Mouse (Mus musculus) cerebellum, adult 2 months (tissue): Measurements from ENCODE around the gene Gm35549. TPM values are rescaled to one million over a fixed set of nuclear protein-coding genes. Genes with fewer than 3 reads are reported as not detected.

Experiments used
- DNase-seq, 2 experiments: peaks; one replicate each; pipeline ENCODE4 v3.0.0; 2021
- H3K27ac ChIP-seq: fragments of 200-500 bp; 2 replicates; pipeline ENCODE4 v1.5.1; 2012; ENCODE audit warnings: low read length, control low read depth, inconsistent platforms; ENCODE audit not compliant: insufficient read depth
- H3K27me3 ChIP-seq: fragments of 200-500 bp; 2 replicates; pipeline ENCODE4 v1.6.1; 2012; ENCODE audit warnings: inconsistent platforms, mild to moderate bottlenecking, low read length, moderate library complexity; ENCODE audit not compliant: control insufficient read depth, insufficient read depth
- H3K4me1 ChIP-seq: fragments of 200-500 bp; 2 replicates; pipeline ENCODE4 v1.6.1; 2011; ENCODE audit warnings: low read length; ENCODE audit not compliant: control insufficient read depth, insufficient read depth
- H3K4me3 ChIP-seq: fragments of 200-500 bp; replicated peaks from 2 replicates; pipeline ENCODE3; 2011; ENCODE audit warnings: mild to moderate bottlenecking, low read depth, low read length, control low read depth; ENCODE audit not compliant: insufficient read depth
- CTCF ChIP-seq: fragments of 200-500 bp; IDR thresholded peaks from 2 replicates; pipeline ENCODE4 v1.5.1; 2011; ENCODE audit warnings: low read depth, mild to moderate bottlenecking, control low read depth, low read length, moderate library complexity, borderline replicate concordance; ENCODE audit not compliant: insufficient read depth
- POLR2A ChIP-seq: fragments of 200-500 bp; IDR thresholded peaks from 2 replicates; pipeline ENCODE4 v1.6.1; 2011; ENCODE audit warnings: low read length, control low read depth, borderline replicate concordance; ENCODE audit not compliant: insufficient read depth
- WGBS: fragments of 180-500 bp; shearing (Covaris S2); methylation state at CpG from one replicate; pipeline ENCODE4 v1.1.7; 2018; 5-methylcytosine and 5-hydroxymethylcytosine counted together
- polyA plus RNA-seq: library from polyadenylated mRNA; depleted of rRNA; stranded (reverse); fragments of >200 nt; gene quantifications from 2 replicates; pipeline ENCODE4 v1.2.3, GENCODE M21; 2012

Gm35549 gene
- polyA plus RNA-seq, 1 experiment, result not detected

DNA sequence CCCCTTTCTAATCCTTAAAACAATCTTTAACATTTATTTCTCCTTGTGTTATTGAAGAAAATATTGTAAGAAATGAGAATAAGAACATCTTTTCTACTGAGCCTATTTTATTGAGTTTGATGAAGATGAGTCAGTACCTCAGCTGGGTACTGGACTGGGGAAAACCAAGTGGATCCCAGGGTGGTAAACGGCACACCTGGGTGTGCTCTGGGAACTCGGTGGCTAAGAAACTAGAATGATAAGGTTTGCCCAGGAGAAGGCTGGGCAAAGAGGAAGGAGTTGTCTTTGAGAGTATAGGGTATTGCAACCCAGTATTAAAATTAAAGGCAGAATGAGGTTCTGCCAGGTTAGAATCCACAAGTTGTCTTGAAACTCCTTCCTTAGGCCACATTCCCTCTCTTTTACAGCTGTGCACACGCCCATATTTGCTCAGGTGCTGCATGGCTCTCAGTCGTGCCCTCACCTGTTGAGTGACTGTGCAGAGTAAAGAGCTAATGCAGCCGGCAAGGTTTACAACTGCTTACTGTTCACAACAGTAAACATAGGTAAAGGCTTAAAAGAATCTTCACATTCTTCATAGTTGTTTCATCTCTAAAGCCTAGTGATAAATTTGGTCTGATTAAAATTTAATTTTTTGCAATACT lies 20.3 kb downstream of the Gm35549 start:
- Histone ChIP-seq H3K4me3 (no peak overlapping the region), H3K27me3 (no peaks in the 10 kb centered on the region), H3K27ac (no peak overlapping the region), H3K4me1 (no peaks in the 10 kb centered on the region)
- DNase-seq, result no peak
- TF ChIP-seq CTCF, result no peak
- no peak for TF ChIP-seq POLR2A
- WGBS, result 85% methylated on average over 5 of the region's 5 CpGs

DNA sequence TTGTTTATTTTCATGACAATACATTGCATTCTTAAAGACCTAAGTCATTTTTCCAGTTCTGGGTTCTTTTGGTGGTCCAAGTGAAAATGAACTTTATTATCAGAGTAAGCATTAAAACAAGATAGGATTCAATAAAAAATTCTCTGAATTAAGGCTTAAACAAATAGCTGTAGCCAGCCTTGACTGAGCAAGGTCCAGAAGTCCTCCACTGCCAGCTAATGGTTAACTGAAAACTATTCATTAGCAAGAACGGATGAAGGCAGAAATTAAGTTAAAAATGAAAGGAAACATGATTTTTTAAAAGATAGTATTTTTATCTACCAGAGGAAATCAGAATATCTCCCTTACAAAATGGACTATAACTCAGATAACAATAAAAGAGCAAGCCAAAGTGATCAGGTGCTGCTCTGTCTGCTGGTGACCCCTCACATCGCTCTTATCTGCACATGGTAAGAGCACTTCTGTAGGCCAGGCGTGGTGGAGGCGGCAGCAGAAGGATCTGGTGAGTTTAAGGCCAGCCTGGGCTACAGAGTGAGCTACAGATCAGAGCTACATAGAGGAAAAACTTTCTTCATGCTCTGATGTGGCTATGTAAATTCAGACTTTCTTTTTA lies 28.5 kb downstream of the Gm35549 start:
- Histone ChIP-seq H3K4me1 (no peaks in the 10 kb centered on the region), H3K4me3 (no peak overlapping the region), H3K27ac (no peak overlapping the region), H3K27me3 (no peaks in the 10 kb centered on the region)
- WGBS, result 91% methylated on average over 4 of the region's 4 CpGs
- TF ChIP-seq POLR2A (no peak), CTCF (no peak)
- no peak for DNase-seq

DNA sequence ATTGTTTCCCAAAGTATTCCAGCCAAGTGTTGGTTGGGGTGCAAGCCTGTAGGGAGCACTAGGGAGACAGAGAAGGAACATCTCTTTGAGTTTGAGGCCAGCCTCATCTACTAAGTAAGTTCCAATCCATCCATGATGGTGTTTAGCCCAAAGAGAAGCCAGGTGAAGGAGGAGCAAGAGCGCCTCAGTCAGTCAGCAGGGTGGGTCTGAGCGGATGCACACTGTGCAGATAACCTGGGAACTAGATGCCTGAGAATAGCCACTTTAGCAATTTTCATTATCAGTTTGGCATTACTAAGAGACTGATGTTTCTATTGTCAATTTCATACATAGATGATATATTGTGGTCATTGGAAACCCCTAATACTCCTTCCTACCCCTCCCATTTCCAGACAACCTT lies 29.1 kb downstream of the Gm35549 start:
- TF ChIP-seq POLR2A (no peak), CTCF (no peak)
- H3K27me3 ChIP-seq, result no peaks in the 10 kb centered on the region
- H3K27ac ChIP-seq, result no peak overlapping the region
- DNase-seq, result no peak
- no peak overlapping the region for H3K4me3 ChIP-seq
- no peaks in the 10 kb centered on the region for H3K4me1 ChIP-seq
- 98% methylated on average over 2 of the region's 2 CpGs for WGBS

DNA sequence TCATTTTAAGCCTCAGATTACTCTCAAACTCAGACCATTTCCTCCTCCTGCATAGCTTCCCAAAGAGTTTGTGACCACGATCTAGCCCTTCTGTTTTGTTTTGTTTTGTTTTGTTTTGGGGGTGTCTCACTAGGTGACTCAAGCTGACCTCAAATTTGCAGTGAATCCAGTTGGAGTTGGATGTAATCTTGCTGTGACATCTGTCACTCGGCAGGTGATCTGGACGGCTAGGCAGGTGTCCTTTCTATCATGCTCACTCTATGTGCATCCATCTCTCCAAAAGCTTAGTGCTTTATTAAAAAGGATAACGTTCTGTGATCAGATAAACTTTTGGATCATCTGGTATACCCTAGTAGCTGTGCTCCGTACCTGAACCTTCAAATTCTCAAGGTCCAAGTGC lies 31.4 kb downstream of the Gm35549 start:
- WGBS, result 24% methylated on average over 5 of the region's 5 CpGs
- H3K27ac ChIP-seq, result no peak overlapping the region
- TF ChIP-seq CTCF (no peak), POLR2A (no peak)
- H3K4me1 ChIP-seq, result no peaks in the 10 kb centered on the region
- no peaks in the 10 kb centered on the region for H3K27me3 ChIP-seq
- peak; percentile 53 to 63 for DNase-seq
- no peak overlapping the region for H3K4me3 ChIP-seq

DNA sequence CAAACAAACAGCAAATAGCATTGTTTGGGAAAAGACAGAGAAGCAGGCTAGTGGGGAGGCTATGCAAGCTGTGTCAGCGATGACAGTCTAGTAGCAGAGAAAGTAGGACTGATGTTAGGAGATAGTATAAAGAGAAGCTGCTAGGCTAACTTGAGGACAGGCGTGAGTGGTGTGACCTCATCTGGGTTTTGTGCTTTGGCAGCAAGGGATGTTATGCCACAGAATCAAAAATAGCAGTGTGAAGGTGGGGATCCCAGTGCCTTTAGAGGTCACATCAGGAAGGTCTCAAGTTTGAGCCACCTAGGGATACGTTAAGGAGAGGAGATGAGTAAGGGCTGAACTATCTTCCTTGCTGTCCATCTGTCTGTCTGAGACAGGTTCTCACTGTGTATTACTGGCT lies 33.6 kb downstream of the Gm35549 start:
- no peak for DNase-seq
- 80% methylated on average over 3 of the region's 3 CpGs for WGBS
- Histone ChIP-seq H3K4me1 (no peaks in the 10 kb centered on the region), H3K27me3 (no peaks in the 10 kb centered on the region), H3K27ac (no peak overlapping the region), H3K4me3 (no peak overlapping the region)
- no peak for TF ChIP-seq POLR2A
- no peak for TF ChIP-seq CTCF

DNA sequence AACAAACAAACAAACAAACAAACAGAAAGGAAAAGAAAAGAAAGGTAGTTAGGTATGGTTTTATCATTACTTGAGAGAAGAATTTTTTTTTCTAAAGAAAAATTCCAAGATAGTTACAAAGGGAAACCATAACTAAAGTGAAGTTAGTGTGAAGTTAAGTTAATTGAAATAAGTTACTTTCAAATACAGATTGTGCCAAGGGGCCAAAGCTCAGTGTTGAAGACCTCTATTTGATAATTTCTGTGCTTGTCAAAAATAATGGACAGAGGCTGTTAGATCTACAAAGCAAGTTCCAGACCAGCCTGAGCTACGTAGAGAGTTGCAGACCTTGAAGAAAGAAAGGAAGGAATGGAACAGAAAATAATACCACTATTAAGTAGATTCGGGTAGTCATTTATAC lies 36.6 kb downstream of the Gm35549 start:
- no peaks in the 10 kb centered on the region for H3K27me3 ChIP-seq
- no peaks in the 10 kb centered on the region for H3K4me1 ChIP-seq
- TF ChIP-seq CTCF, result no peak
- no peak for TF ChIP-seq POLR2A
- no peak overlapping the region for H3K4me3 ChIP-seq
- no peak overlapping the region for H3K27ac ChIP-seq
- WGBS, result 97% methylated on average over 2 of the region's 2 CpGs
- no peak for DNase-seq

DNA sequence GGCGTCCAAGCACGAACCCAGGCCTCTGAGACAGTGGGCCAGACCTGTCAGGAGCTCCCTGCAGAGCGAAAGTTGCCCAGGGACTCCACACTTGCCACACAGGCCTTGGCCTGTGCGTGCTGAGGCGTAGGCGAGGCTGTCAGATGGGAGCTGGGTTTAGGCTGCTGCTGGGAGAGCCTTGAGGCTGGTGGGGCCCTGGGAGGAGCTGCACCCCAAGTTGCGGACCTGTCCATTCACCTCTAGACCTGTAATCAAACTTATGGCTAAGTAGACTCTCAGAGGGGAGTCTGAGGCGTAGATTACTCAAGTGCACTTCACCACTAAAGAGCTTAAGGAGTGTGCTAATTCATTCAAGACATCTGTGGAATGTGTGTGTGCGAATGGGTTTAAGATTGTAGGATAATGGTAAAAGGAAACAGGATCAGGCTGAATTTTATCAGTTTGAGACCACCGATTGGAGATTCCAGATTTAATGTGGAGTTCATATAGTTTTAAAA lies 37.9 kb downstream of the Gm35549 start:
- 14% methylated on average over 10 of the region's 10 CpGs for WGBS
- Histone ChIP-seq H3K4me1 (no peaks in the 10 kb centered on the region), H3K27me3 (no peaks in the 10 kb centered on the region), H3K4me3 (peak overlapping the region; percentile 74), H3K27ac (peak overlapping the region; percentile 77)
- DNase-seq, result no peak
- no peak for TF ChIP-seq POLR2A
- TF ChIP-seq CTCF, result no peak
